Mouse (Mus musculus) intestine, embryonic 16.5 days (tissue): ENCODE data around the gene BC080695. TPM values are rescaled to one million over a fixed set of nuclear protein-coding genes. Genes with fewer than 3 reads are reported as not detected.
"Not testable (repeated sequence)": the region's sequence is repeated elsewhere in the genome, so short reads cannot be mapped to it uniquely, and the experiment has no call there.

Experiments used
- ATAC-seq: fragments of 200-750 bp; cut with Nextera tagmentation; 2 replicates; pipeline ENCODE4 v1.8.0; 2017; ENCODE audit warnings: moderate TSS enrichment, moderate library complexity
- H3K27ac ChIP-seq: fragments of 300-500 bp; sonication (generic); 2 replicates; pipeline ENCODE4 v1.5.1; 2014; ENCODE audit warnings: mild to moderate bottlenecking, low read length
- H3K27me3 ChIP-seq: fragments of 300-500 bp; sonication (generic); replicated peaks from 2 replicates; pipeline ENCODE4 v1.6.1; 2014; ENCODE audit warnings: low read length, control low read depth, mixed read lengths; ENCODE audit not compliant: control insufficient read depth, insufficient read depth
- H3K36me3 ChIP-seq: fragments of 300-500 bp; sonication (generic); 2 replicates; pipeline ENCODE4 v1.6.1; 2014; ENCODE audit warnings: low read length, control low read depth; ENCODE audit not compliant: control insufficient read depth, insufficient read depth
- H3K4me1 ChIP-seq: fragments of 300-500 bp; sonication (generic); 2 replicates; pipeline ENCODE4 v1.6.1; 2014; ENCODE audit warnings: low read length, control low read depth, mixed read lengths; ENCODE audit not compliant: control insufficient read depth, insufficient read depth
- H3K4me2 ChIP-seq: fragments of 300-500 bp; sonication (generic); 2 replicates; pipeline ENCODE4 v1.6.1; 2014; ENCODE audit warnings: low read depth, low read length, control low read depth
- H3K4me3 ChIP-seq: fragments of 300-500 bp; sonication (generic); 2 replicates; pipeline ENCODE4 v1.5.1; 2014; ENCODE audit warnings: mild to moderate bottlenecking, low read length
- H3K9ac ChIP-seq: fragments of 300-500 bp; sonication (generic); 2 replicates; pipeline ENCODE4 v1.6.1; 2014; ENCODE audit warnings: low read depth, low read length
- H3K9me3 ChIP-seq: fragments of 300-500 bp; sonication (generic); 2 replicates; pipeline ENCODE4 v1.6.1; 2016; ENCODE audit warnings: low read length, control low read depth; ENCODE audit not compliant: control insufficient read depth
- WGBS: fragments of 180-500 bp; shearing (Covaris S2); extraction: QIAGEN DNeasy Blood & Tissue Kit; methylation state at CpG from one replicate; pipeline ENCODE4 v1.1.7; 2014; 5-methylcytosine and 5-hydroxymethylcytosine counted together
- polyA plus RNA-seq: library from polyadenylated mRNA; unstranded; fragments of >200 nt; fragmentation: Nextera tagmentation; extraction: Ambion mirVana; gene quantifications from 2 replicates; pipeline ENCODE4 v1.2.1, GENCODE M21; 2015

BC080695 gene
- polyA plus RNA-seq, result not detected in 2 replicates

- WGBS, result no CpG with 5 or more reads among the region's 3 CpGs
- not testable (repeated sequence) for H3K9me3 ChIP-seq
Observed at GRCm38 (mm10) chr4:143551400-143551799, at the start of gene BC080695, which contains the start of gene Gm13057. BC080695 (plus strand) TSS chr4:143551700. Gm13057 (plus strand) TSS chr4:143551709.

GRCm38 (mm10) chr4:143511043-143511442 lies 40.5 kb upstream of the BC080695 start, which contains the start of gene Gm13043:
Gm13043 (plus strand) TSS chr4:143511343.
- Histone ChIP-seq H3K27ac (no peak within 1 kb of the TSS), H3K27me3 (no peaks in the 10 kb centered on the region), H3K36me3 (no peaks in the 10 kb centered on the region), H3K4me2 (no peak within 1 kb of the TSS), H3K4me1 (no peaks in the 10 kb centered on the region), H3K9ac (no peak within 1 kb of the TSS), H3K4me3 (no peak within 1 kb of the TSS), H3K9me3 (no peaks in the 10 kb centered on the region)
- ATAC-seq, result no peak
- 82% methylated on average over 3 of the region's 3 CpGs for WGBS

More at GRCm38 (mm10) chr4:143551400-143551799, at the start of gene BC080695, which contains the start of gene Gm13057:
- H3K4me3 ChIP-seq, H3K36me3 ChIP-seq, H3K9ac ChIP-seq, H3K27ac ChIP-seq, ATAC-seq, H3K27me3 ChIP-seq, H3K4me2 ChIP-seq, H3K4me1 ChIP-seq: not testable (repeated sequence)

GRCm38 (mm10) chr4:143535654-143536053 lies 15.8 kb upstream of the BC080695 start, which contains the start of gene Gm13040:
Gm13040 (plus strand) TSS chr4:143535954.
- WGBS, result no CpG with 5 or more reads among the region's 3 CpGs
- not testable (repeated sequence) for H3K27ac ChIP-seq, H3K9me3 ChIP-seq, H3K27me3 ChIP-seq, H3K4me2 ChIP-seq, H3K36me3 ChIP-seq, ATAC-seq, H3K4me1 ChIP-seq, H3K9ac ChIP-seq, H3K4me3 ChIP-seq

GRCm38 (mm10) chr4:143611927-143612326 lies 60.4 kb downstream of the BC080695 start:
- not testable (repeated sequence) for H3K4me2 ChIP-seq, H3K27ac ChIP-seq, H3K4me1 ChIP-seq, H3K9me3 ChIP-seq, H3K9ac ChIP-seq, H3K27me3 ChIP-seq, H3K4me3 ChIP-seq, H3K36me3 ChIP-seq, ATAC-seq
- WGBS, result 82% methylated on average over 9 of the region's 9 CpGs

- not testable (repeated sequence) for H3K9ac ChIP-seq, H3K27ac ChIP-seq, H3K4me1 ChIP-seq, H3K4me3 ChIP-seq, H3K27me3 ChIP-seq, H3K9me3 ChIP-seq, H3K4me2 ChIP-seq, H3K36me3 ChIP-seq, ATAC-seq
Observed at GRCm38 (mm10) chr4:143614703-143615102, 63.2 kb downstream of the BC080695 start, which contains the start of gene Gm13083. Gm13083 (plus strand) TSS chr4:143615003.

GRCm38 (mm10) chr4:143618101-143618500 lies 66.6 kb downstream of the BC080695 start:
- not testable (repeated sequence) for H3K9ac ChIP-seq, H3K27me3 ChIP-seq, H3K9me3 ChIP-seq, ATAC-seq, H3K27ac ChIP-seq, H3K4me1 ChIP-seq, H3K36me3 ChIP-seq, H3K4me3 ChIP-seq, H3K4me2 ChIP-seq
- 76% methylated on average over 4 of the region's 4 CpGs for WGBS

Other genes with a start within 250 kb of the BC080695 start
- not detected in 2 replicates for gene Lrrc38, start 201.9 kb upstream of the BC080695 start, polyA plus RNA-seq
- gene Pramel1, start 157.3 kb upstream of the BC080695 start, polyA plus RNA-seq, result not detected in 2 replicates
- gene Pramef8, start 139.3 kb upstream of the BC080695 start, polyA plus RNA-seq, result 12.5 and 13.9 TPM in 2 replicates
- not detected in 2 replicates for gene Oog4, start 101.4 kb upstream of the BC080695 start, polyA plus RNA-seq
- not detected in 2 replicates for gene Gm13043, start 40.4 kb upstream of the BC080695 start, polyA plus RNA-seq
- gene Gm13040, start 15.7 kb upstream of the BC080695 start, polyA plus RNA-seq, result not detected in 2 replicates
- gene Gm13057, start within 50 bp of the BC080695 start, polyA plus RNA-seq, result not detected in 2 replicates
- gene Gm13083, start 63.3 kb downstream of the BC080695 start, polyA plus RNA-seq, result not detected in 2 replicates
- gene Gm13088, start 105.5 kb downstream of the BC080695 start, polyA plus RNA-seq, result not detected in 2 replicates
- gene Gm13089, start 151.0 kb downstream of the BC080695 start, polyA plus RNA-seq, result not detected in 2 replicates
- gene Gm13078, start 167.8 kb downstream of the BC080695 start, polyA plus RNA-seq, result not detected in 2 replicates
- gene Gm13023, start 237.7 kb downstream of the BC080695 start, polyA plus RNA-seq, result not detected in 2 replicates